Mouse (Mus musculus) megakaryocyte, adult 5-6 weeks (primary cell): ENCODE data around the gene Gcgr. TPM values are rescaled to one million over a fixed set of nuclear protein-coding genes. Genes with fewer than 3 reads are reported as not detected.
"Not testable (repeated sequence)": the region's sequence is repeated elsewhere in the genome, so short reads cannot be mapped to it uniquely, and the experiment has no call there.

ENCODE experiments used
- ATAC-seq: 2 replicates; pipeline ENCODE4 v1.8.0; 2016; ENCODE audit warnings: mild to moderate bottlenecking, inconsistent platforms; ENCODE audit not compliant: poor library complexity, severe bottlenecking
- total RNA-seq, 2 experiments: library from RNA; stranded (forward) in 1 of 2; stranded (reverse) in 1 of 2; fragments of 153-499, 151-499 nt in 1 of 2; fragments of 221-1000, 200-1000 nt in 1 of 2; gene quantifications; 2 replicates each; pipeline versions ENCODE4 v1.2.3 to v1.2.4; 2015 to 2017

Gene Gcgr
- total RNA-seq, 2 experiments from 2014 or later = not detected

GRCm38 (mm10) chr11:120535145-120535544 lies 4.6 kb downstream of the Gcgr start:
- ATAC-seq = no peak

- no peak for ATAC-seq
Measured at GRCm38 (mm10) chr11:120535804-120536203, 5.3 kb downstream of the Gcgr start.

- no peak for ATAC-seq
Measured at GRCm38 (mm10) chr11:120538485-120538884, 8.0 kb downstream of the Gcgr start.

DNA sequence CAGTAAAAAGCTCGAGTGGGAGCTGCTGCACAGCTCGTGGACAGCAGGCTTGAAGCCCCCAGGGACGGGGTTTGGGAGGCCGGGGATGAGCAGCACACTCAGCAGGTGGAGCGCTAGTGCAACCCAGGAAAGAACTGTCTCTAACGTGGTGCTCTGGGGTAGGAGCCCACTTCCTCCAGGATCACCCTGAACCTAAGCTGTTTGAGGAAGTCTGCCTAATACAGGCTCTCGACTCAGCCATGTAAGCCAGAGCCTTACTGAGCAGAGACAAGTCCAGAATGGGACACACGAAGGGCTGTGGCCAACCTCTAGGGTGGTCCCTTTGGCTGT lies 8.4 kb downstream of the Gcgr start:
- ATAC-seq = peak; percentile 74

GRCm38 (mm10) chr11:120539285-120540014 lies 9.0 kb downstream of the Gcgr start:
- ATAC-seq = no peak

DNA sequence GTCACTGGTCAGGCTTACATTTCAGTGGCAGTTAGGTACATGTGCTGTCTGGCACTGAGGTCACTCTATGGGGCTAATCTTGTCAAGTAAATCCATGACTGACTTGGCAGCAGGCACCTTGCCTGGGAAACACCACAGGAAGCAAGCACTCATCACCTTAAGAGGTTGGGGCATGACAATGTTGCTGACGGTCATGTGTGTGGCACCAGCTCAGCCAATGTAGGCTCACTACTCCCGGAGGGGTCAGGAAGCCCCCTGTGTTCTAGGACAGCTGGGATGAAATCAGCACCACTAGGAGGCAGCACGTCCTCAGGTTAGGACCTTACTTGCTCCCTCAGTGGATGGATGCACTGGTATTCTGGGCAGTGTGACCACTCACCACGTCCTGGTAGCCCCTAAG lies 11.4 kb downstream of the Gcgr start:
- no peak for ATAC-seq

DNA sequence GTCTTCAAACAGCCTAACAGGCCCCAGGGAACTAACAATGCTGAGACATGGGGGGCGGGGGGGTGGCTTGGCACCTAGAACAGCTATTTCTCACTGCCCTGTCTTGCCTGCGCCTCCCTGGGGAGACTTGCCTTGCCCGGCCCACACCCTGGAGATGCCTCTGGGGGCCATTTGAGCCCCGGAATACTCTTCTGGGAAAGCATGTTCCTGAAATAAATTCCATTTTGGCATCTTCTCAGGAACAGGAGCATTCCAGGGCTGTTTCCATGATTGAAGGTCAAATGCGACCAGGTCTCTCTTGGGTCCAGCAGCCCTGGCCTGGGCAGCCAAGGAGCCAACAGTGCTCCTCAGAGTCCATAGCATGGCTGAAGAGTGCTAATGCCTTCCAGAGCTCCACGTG lies 11.9 kb downstream of the Gcgr start:
- no peak for ATAC-seq

- no peak for ATAC-seq
Measured at GRCm38 (mm10) chr11:120545964-120546363, 15.5 kb downstream of the Gcgr start.

DNA sequence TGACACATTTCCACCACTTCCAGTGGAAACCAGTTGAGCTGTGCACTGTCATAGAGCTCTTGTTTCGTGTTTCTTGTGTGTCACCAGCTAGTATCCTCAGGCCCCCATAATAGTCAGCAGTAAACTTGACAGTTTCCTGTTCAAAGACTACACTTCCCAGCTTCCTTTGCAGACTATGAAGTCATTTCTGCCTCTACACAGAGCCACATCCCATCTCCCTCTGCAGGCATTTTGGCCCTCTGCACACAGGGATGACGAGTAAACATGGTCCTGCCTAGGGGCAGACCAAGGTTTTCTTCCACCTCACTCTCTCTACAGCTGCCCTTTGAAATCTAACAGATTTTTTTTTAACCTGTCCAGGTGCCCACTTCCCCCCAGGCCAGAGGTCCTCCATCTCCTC lies 17.0 kb downstream of the Gcgr start:
- ATAC-seq = no peak; the same call in 1 of the 2 replicates

- ATAC-seq = no peak
Measured at GRCm38 (mm10) chr11:120548214-120548613, 17.7 kb downstream of the Gcgr start.

- no peak for ATAC-seq
Measured at GRCm38 (mm10) chr11:120548786-120549167, 18.3 kb downstream of the Gcgr start.

- ATAC-seq = peak; percentile 89
Measured at GRCm38 (mm10) chr11:120549168-120549945, 18.9 kb downstream of the Gcgr start, which contains the start of gene Mcrip1. Gene Mcrip1 (minus strand): TSS chr11:120549727.

GRCm38 (mm10) chr11:120549986-120550809 lies 19.7 kb downstream of the Gcgr start:
- ATAC-seq = no peak

GRCm38 (mm10) chr11:120550810-120551440 lies 20.4 kb downstream of the Gcgr start, which contains the start of gene Ppp1r27:
Gene Ppp1r27 (minus strand): TSS chr11:120551132.
- ATAC-seq = no peak

DNA sequence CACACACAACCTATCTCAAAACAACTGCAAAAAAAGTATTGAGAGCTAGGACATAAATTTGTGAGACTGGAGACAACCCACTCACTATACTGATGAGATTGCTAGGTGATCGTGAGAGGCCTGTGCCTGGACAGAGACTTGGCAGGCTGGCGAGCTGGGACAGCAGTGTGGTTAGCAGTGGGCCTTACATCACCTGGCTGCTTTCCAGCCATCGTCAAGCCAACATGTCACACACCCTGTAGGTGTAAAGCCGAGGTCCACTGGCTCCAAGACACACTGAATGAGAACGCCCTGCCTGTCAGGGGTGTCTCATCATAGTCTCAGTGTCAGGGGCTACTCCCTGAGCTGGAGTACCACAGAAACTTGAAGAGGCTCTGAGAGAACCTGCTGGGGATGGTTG lies 22.2 kb downstream of the Gcgr start:
- no peak for ATAC-seq

- no peak for ATAC-seq
Measured at GRCm38 (mm10) chr11:120554834-120555233, 24.3 kb downstream of the Gcgr start.

DNA sequence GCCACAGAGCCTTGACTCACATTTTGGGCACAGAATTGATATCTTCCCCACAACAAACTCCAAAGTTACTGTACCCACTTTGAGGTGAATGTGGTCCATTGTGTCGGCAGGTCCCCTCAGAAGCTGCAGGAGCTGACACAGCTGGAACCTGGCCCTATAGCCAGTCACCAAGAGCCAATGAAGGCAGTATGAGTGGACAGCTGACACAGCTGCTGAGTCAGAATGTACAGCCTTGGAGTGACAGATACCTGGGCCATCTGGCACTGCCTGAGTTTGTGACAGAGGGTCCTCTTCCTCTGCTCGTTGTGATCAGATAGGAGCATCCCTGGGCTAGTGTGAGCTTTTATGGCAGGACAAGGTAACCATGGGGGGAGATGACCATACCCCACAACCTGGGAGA lies 24.8 kb downstream of the Gcgr start:
- ATAC-seq = no peak

DNA sequence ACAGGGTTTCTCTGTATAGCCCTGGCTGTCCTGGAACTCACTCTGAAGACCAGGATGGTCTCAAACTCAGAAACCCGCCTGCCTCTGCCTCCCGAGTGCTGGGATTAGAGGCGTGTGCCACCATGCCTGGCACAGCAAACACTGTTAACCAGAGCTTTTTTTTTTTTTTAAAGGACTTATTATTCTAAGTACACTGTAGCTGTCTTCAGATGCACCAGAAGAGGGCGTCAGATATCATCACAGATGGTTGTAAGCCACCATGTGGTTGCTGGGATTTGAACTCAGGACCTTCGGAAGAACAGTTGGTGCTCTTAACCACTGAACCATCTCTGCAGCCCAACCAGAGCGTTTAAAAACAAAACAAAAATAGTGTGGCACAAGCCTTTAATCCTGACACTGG lies 28.3 kb downstream of the Gcgr start:
- not testable (repeated sequence) for ATAC-seq

DNA sequence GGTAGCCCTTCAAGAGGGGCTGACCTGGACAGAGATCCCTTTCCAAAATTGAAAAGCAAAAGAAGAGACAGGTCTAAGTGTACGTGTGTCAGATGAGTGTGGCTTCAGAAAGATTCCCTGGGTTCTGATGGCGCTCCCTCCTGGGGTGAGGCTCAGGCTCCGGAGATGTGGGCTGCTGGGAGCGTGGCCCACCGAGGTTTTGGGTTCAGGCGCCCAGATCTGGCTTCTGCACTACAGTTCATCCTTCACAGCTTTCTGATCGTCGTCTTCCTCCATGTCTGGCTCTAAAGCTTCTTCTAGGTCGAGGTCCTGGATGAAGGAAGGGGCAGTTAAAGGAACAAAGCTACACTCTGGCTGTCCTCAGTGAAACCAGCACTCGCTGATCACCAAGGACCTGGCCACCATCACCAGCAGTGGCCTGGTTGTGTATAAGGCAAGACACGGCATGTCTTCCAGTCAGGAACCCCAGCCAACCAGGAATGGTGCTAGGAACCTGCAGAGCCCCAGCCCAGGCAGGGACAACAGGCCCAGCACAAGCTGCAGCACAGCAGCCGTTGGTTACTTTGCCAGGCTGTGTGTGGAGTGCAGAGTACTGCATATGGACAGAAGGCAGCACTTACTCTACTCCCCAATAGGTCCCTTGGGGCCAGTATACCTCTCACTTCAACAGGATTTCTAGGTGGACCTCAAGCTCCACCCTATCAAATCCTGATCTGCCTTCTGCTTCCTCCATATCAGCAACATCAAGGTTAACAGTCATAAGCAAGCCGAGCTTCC lies 30.6 kb downstream of the Gcgr start:
- no peak for ATAC-seq

- no peak for ATAC-seq
Measured at GRCm38 (mm10) chr11:120562949-120563348, 32.5 kb downstream of the Gcgr start.
